Mouse (Mus musculus) mature B cell (primary cell): ENCODE measurements at regions not wholly inside any gene's neighbourhood (a gene's known extent, or its start where the extent isn't known, plus 50 kb on each side); places are given as distances from the start of the nearest gene placed in this dataset.

ENCODE experiments used
- in situ Hi-C: fragments of 300-500 bp; cut with MboI; formaldehyde crosslinking; loops from 2 replicates; pipeline ENCODE4 v1.14.3; 2019

GRCm38 (mm10) chr12:16269706-16270105 is 341.1 kb downstream of the Lpin1 start:
- in situ Hi-C loops, result no loop called here

GRCm38 (mm10) chr12:16268621-16269165 is 342.1 kb downstream of the Lpin1 start:
- in situ Hi-C loops, result no loop called here

GRCm38 (mm10) chr12:16261465-16261864 is 349.3 kb downstream of the Lpin1 start:
- in situ Hi-C loops, result no loop called here

GRCm38 (mm10) chr12:16260981-16261380 is 349.8 kb downstream of the Lpin1 start:
- in situ Hi-C loops, result no loop called here

GRCm38 (mm10) chr12:16260501-16260900 is 350.3 kb downstream of the Lpin1 start:
- in situ Hi-C loops, result no loop called here

- in situ Hi-C loops, result no loop called here
Measured at GRCm38 (mm10) chr12:16250621-16251020, 360.1 kb downstream of the Lpin1 start.

GRCm38 (mm10) chr12:16250096-16250495 is 360.7 kb downstream of the Lpin1 start:
- in situ Hi-C loops, result no loop called here

- in situ Hi-C loops, result no loop called here
Measured at GRCm38 (mm10) chr12:16239792-16240191, 371.0 kb downstream of the Lpin1 start.

GRCm38 (mm10) chr12:16237498-16237897 is 373.3 kb downstream of the Lpin1 start:
- in situ Hi-C loops, result no loop called here

- in situ Hi-C loops, result no loop called here
Measured at GRCm38 (mm10) chr12:16233559-16233958, 377.2 kb downstream of the Lpin1 start.

- in situ Hi-C loops, result no loop called here
Measured at GRCm38 (mm10) chr12:16232828-16233227, 377.9 kb downstream of the Lpin1 start.

GRCm38 (mm10) chr12:16232051-16232450 is 378.7 kb downstream of the Lpin1 start:
- in situ Hi-C loops, result no loop called here

GRCm38 (mm10) chr12:16231093-16231492 is 379.7 kb downstream of the Lpin1 start:
- in situ Hi-C loops, result no loop called here

- in situ Hi-C loops, result no loop called here
Measured at GRCm38 (mm10) chr12:16225428-16225827, 385.3 kb downstream of the Lpin1 start.

- in situ Hi-C loops, result no loop called here
Measured at GRCm38 (mm10) chr12:16222836-16223450, 387.8 kb downstream of the Lpin1 start.

- in situ Hi-C loops, result no loop called here
Measured at GRCm38 (mm10) chr12:16222205-16222604, 388.6 kb downstream of the Lpin1 start.

- in situ Hi-C loops, result no loop called here
Measured at GRCm38 (mm10) chr12:16221142-16221541, 389.6 kb downstream of the Lpin1 start.

- in situ Hi-C loops, result no loop called here
Measured at GRCm38 (mm10) chr12:16220561-16220960, 390.2 kb downstream of the Lpin1 start.

- in situ Hi-C loops, result no loop called here
Measured at GRCm38 (mm10) chr12:16218906-16219305, 391.9 kb downstream of the Lpin1 start.

- in situ Hi-C loops, result no loop called here
Measured at GRCm38 (mm10) chr12:16210553-16210952, 393.8 kb upstream of the Trib2 start.

- in situ Hi-C loops, result no loop called here
Measured at GRCm38 (mm10) chr12:16210111-16210510, 393.4 kb upstream of the Trib2 start.

- in situ Hi-C loops, result no loop called here
Measured at GRCm38 (mm10) chr12:16204941-16205340, 388.2 kb upstream of the Trib2 start.

- in situ Hi-C loops, result no loop called here
Measured at GRCm38 (mm10) chr12:16196917-16197316, 380.2 kb upstream of the Trib2 start.

- in situ Hi-C loops, result no loop called here
Measured at GRCm38 (mm10) chr12:16191803-16192389, 375.2 kb upstream of the Trib2 start.
